19 mouse cellular contexts compared by ENCODE assay signal in genomic region chr10:89577666-89578065, GRCm38 (mm10). TPM values are rescaled to one million over a fixed set of nuclear protein-coding genes. Genes with fewer than 3 reads are reported as not detected.
A peak's percentile ranks its signal among the peaks of the same experiment; 100 is the strongest.
DNase-seq lines count a peak whose midpoint lies in the region.
"Had no signal": no experiment of that assay in that cellular context is flagged by ENCODE, and none has a peak within 500 bp of the region (broad histone marks: within the 10 kb centered on the region; RNA-seq: fewer than 3 reads in every experiment).

No protein-coding gene starts in this region.

- peak; percentile 20 to 72 for DNase-seq in adrenal gland, adult (ENCODE audit: inconsistent age in 2 of 2, low spot score in 1 of 2)
- no peak for DNase-seq in adrenal gland, postnatal 25 days
- peak; percentile 56 for DNase-seq in heart, adult 11 months
- no peak for DNase-seq in heart, postnatal 36 days
- DNase-seq in adrenal gland, postnatal 36 days = peak; percentile 8 to 19
- no peak for DNase-seq in lung, postnatal 25 days (ENCODE audit: low spot score)
- no peak for DNase-seq in neural tube, embryonic 10.5 days (ENCODE audit: extremely low spot score, low spot score)
- DNase-seq: cerebellum, adult 18-20 months; cerebellum, adult 9-10 months; cerebellum, postnatal 14 days; forebrain, postnatal 0 days; gastrocnemius, adult 2 months; gastrocnemius, postnatal 14 days; heart, adult 18-20 months; heart, postnatal 10 days; heart, postnatal 4 days; kidney, adult 18-20 months had no signal

- intact Hi-C loops in heart, postnatal 36 days (cut with DNase I) = no loop called here

RNA-seq across cellular contexts. Expression of gene Slc17a8, which starts 43.4 kb away (rescaled TPM):
- total RNA-seq in adrenal gland, postnatal 25 days (2021) = 0.21 TPM in 1 of 2 replicates, not detected in the other
- not detected for total RNA-seq in heart, postnatal 36 days (2021)
- total RNA-seq in adrenal gland, postnatal 36 days (2021) = under 1 TPM in 1 of 2 experiments, not detected in 1; 0.07 TPM
- total RNA-seq: gastrocnemius, adult 2 months; heart, adult 18-20 months; heart, postnatal 10 days; heart, postnatal 4 days; MEL had no signal

RNA-seq across cellular contexts. Expression of gene Nr1h4, which starts 44.3 kb away (rescaled TPM):
- 31.0 and 38.1 TPM in 2 replicates for total RNA-seq in adrenal gland, postnatal 25 days (2021)
- total RNA-seq in heart, postnatal 36 days (2021) = under 1 TPM; 0.43 to 0.64 TPM
- total RNA-seq in adrenal gland, postnatal 36 days (2021) = 10 to 100 TPM; 16.8 to 27.6 TPM
- total RNA-seq: forebrain, postnatal 0 days; gastrocnemius, postnatal 14 days; hindbrain, postnatal 0 days; MEL had no signal

Comparison
In these comparisons a context has a peak if more than half of its experiments do, and no peak if none do; other contexts are left out.
1. DNase-seq: peak in adrenal gland, adult (2 of 2), heart, adult 11 months (single experiment) and adrenal gland, postnatal 36 days (2 of 2); none in adrenal gland, postnatal 25 days (single experiment), heart, postnatal 36 days (0 of 2), lung, postnatal 25 days (single experiment) and neural tube, embryonic 10.5 days (single experiment).
2. RNA of gene Nr1h4, which starts 44.3 kb away (total RNA-seq): 31.0 to 38.1 TPM in adrenal gland, postnatal 25 days and 16.8 to 27.6 TPM in adrenal gland, postnatal 36 days; 0.43 to 0.64 TPM in heart, postnatal 36 days; every median in the first group is over 10 times any median in the second.